Mouse (Mus musculus) spleen, adult 18-20 months (tissue): ENCODE data around the gene Tomm40l.

Experiments
- DNase-seq, 2 experiments: peaks; one replicate each; pipeline ENCODE4 v3.0.0; 2022; ENCODE audit warnings: mixed read lengths in 2 of 2

Tomm40l gene

GRCm38 (mm10) chr1:171190832-171191231, 31.5 kb downstream of the Tomm40l start:
- DNase-seq: no peak

DNA sequence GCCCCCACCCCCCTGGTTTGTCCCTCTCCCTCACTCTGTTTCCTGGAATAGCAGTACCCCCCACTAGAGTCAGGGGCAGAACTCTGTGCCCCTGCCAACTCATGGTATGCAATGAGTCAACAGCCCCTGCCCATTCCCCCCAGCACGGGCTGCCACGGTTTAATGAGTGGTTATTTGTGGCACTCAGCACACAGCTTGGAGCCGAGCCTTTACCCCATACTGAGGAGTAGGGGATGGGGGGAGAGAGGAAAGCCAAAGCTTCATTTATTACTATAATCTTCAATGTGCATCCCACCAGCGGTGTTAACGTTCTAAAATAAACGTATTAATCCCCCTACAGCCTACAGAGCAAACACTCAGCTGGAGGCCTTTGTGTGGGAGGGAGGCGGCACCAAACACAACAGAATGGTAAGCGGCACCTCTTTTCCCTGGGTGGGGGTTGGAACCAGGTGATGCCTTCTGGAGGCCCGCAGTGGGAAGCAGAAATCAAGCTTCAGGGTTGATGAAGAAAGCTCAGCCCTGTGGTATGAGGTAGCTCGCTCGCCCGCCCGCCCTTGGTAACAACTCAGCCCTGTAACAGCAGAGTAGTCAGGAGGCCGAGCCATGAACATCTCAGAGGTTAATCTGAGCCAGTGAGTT, 32.7 kb downstream of the Tomm40l start:
- DNase-seq: no peak

- no peak for DNase-seq
Measured at GRCm38 (mm10) chr1:171189046-171189445, 33.3 kb downstream of the Tomm40l start.

DNA sequence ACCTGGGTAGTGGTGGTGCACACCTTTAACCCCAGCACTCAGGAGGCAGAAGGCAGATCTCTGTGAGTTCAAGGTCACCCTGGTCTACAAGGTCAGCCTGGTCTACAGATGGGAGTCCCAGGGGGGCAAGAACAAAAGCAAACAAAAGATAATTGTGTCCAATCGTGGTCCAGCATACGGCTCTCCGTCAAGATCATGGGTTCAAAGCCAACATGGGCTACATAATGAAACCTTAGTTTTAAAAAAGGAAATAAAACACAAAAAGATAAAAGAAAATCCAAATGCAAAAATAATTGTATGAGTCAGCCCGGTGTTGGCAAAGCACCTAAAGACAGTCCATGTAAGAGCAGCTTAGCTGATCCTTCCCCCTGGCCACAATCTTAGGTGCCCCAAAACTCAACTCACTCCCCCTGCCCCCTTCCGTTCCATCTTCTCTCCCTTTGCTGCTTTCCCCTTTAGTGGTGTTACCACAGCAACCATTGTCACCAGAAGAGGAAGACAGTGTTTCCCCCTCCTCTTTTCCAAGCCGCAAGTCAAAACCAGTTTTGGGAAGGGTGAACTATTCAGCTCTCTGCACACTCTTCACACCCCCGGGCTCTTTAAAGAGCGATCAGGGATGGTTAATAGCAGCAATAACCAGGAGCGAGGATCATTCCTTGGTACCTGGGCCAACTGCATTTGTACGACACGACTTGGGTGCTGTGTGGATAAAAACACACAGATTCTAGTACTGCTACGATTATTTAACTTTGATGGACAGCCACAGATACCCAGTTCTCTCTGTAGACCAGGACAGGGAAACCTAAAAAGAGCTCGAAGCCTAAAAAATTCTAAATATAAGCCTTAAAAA, 34.2 kb downstream of the Tomm40l start:
- no peak for DNase-seq

GRCm38 (mm10) chr1:171185655-171186054, 36.7 kb downstream of the Tomm40l start:
- DNase-seq: no peak

DNA sequence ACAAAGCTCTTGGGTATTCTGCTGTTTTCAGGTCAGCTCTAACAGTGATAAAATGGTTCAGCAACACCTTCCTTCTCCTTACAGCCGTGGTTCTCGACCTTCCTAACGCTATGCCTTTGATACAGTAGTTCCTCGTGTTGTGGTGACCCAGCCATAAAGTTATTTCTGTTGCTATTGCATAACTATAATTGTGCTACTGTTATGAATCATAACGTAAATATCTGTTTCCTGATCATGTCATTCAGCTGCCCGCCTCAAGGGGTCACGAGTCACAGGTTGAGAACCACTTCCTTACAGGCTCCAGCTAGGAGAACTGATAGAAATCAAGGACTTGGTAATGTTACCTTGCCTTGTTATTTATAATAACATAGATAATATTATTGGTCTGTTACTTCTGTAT, 38.0 kb downstream of the Tomm40l start:
- peak in 1 of 2 experiments; percentile 49 for DNase-seq

DNA sequence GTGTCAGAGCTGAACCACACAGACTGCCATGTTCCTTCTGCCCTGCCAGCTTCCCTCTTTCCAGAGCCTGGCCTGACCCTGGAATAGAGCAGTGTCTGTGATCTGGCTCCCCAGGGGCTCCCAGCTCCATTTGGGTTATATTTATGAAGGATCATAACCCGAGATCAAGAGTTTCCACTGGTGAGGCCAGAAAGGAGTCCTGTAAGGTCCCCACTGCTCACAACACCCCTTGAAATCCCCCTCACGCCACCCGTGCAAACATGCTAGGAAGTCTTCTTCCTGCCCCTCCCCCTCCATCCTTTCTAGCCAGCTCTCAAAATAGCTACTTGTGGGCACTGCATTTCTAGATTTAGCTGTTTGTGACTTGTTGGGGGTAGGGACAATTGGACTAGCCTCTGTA, 38.7 kb downstream of the Tomm40l start:
- no peak for DNase-seq

- DNase-seq: no peak
Measured at GRCm38 (mm10) chr1:171183025-171183424, 39.3 kb downstream of the Tomm40l start.

DNA sequence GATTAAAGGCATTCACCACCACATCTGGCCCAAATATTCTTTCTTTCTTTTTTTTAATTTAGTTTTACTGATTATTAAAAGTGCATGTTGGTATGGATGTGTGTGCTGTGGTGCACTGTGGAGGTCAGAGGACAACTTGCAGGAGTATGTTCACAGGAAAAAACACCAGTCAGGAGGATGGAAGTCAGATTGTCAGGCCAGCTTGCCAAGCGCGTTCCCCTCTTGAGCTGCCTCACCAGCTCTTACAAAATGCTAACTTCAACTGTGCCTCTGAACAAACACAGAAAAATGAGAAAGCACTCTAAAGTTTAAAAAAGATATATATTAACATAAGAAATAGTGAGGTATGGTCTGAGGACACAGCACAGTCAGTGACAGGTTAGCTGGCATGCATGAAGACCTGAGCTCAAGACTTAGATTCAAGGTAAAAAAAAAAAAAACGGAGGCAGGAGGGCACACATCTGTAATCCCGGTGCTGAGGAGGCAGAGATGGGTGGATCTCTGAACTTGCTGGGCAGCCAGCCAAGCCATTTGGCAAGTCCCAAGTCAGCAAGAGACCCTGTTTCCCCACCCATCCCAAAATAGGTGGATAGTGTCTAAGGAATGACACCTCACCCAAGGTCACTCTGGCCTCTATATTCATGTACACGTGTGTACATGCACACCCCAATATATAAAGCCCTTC, 42.7 kb downstream of the Tomm40l start:
- DNase-seq: no peak

DNA sequence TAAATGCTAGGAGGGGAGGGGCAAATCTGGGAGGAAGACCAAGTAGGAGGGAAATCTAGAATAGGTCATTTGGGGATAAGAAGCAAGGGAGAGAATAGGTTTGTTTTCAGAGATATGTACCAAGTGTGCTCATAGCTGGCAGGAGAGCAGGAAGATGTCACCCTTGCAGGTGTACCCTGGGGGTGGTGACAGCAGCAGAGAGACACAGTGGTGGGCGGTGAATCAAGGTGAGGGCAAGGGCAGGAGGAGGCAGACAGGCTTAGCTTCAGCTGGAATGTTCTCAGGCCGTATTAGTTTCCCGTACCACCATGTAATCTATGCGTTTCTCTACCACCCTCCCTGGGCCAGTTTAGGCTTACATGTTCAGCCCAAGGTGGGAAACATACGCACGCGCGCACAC, 49.5 kb downstream of the Tomm40l start:
- no peak for DNase-seq

GRCm38 (mm10) chr1:171171138-171171537, 51.2 kb downstream of the Tomm40l start:
- no peak for DNase-seq

DNA sequence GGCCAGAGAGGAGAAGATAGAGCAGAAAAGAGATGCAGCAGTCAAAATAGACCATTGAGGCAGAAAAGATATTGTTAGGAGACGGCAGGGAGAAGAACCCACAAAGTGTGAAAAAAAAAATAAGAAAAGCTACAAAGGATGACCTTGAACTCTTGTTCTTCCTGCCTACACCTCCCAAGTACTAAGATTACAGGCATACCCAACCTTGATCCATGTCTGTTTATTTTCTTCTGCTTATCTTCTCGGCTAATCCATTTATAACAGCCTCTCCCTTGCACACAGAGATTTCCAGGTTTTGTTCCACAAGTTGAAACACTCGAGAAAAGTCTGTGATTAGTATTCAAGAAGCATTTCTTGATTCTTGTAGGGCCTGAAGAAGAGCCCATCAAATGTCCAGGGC, 52.4 kb downstream of the Tomm40l start:
- no peak for DNase-seq

GRCm38 (mm10) chr1:171168906-171169305, 53.4 kb downstream of the Tomm40l start:
- no peak for DNase-seq
